In genomic region chr8:34239346-34239900, GRCm38 (mm10) we compare ENCODE assay signal across 17 mouse cellular contexts.
"Had no signal": no experiment of that assay in that cellular context is flagged by ENCODE, and none has a peak within 500 bp of the region (broad histone marks: within the 10 kb centered on the region; RNA-seq: fewer than 3 reads in every experiment).

No protein-coding gene starts in this region.

- ATAC-seq: intestine, embryonic 15.5 days had no signal

- H3K4me3 ChIP-seq: intestine, embryonic 15.5 days; kidney, embryonic 15.5 days; liver, embryonic 13.5 days; stomach, embryonic 15.5 days had no signal

- H3K27ac ChIP-seq: intestine, embryonic 15.5 days; kidney, embryonic 15.5 days; liver, embryonic 13.5 days; stomach, embryonic 15.5 days had no signal

- DNase-seq: kidney, adult 11 months; kidney, adult 8-10 months; kidney, postnatal 10 days; kidney, postnatal 36 days; layer of hippocampus, adult 9-11 months; liver, embryonic 13.5 days; lung, adult 2 months; lung, postnatal 14 days; lung, postnatal 4 days; midbrain, embryonic 14.5 days; right cerebral cortex, adult 18-20 months; spleen, adult 18-20 months; thymus, adult 18-20 months; thymus, postnatal 36 days had no signal
